Mouse (Mus musculus) natural killer cell, adult 2 months (primary cell): ENCODE measurements around the gene Efcab6.

Experiments
- DNase-seq, 2 experiments: peaks; one replicate each; pipeline ENCODE4 v3.0.0; 2022; ENCODE audit warnings: low spot score in 2 of 2

Efcab6 gene

GRCm38 (mm10) chr15:83978865-83979264, 86.3 kb downstream of the Efcab6 start:
- DNase-seq, result no peak

- DNase-seq, result no peak
Measured at GRCm38 (mm10) chr15:83977108-83977507, 88.1 kb downstream of the Efcab6 start.

- DNase-seq, result no peak
Measured at GRCm38 (mm10) chr15:83972206-83972605, 93.0 kb downstream of the Efcab6 start.

DNA sequence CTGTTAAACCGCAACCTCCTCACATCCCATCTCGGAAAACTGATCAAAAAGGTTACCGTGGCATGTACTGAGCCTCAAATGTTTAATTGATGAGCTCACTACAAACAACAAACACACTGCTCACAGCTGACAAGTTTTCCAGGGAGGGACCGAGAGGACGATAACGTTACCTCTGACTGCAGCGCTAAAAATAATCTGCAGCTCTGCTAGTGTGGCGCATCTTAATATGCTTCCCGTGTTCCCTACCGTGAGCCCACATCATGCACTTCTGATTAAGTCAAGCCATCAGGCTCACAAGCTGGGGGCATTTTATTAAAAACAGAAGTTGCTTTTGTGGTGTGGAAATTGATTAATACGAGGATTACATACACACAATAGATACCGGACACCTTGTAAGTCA, 97.4 kb downstream of the Efcab6 start:
- DNase-seq, result no peak

DNA sequence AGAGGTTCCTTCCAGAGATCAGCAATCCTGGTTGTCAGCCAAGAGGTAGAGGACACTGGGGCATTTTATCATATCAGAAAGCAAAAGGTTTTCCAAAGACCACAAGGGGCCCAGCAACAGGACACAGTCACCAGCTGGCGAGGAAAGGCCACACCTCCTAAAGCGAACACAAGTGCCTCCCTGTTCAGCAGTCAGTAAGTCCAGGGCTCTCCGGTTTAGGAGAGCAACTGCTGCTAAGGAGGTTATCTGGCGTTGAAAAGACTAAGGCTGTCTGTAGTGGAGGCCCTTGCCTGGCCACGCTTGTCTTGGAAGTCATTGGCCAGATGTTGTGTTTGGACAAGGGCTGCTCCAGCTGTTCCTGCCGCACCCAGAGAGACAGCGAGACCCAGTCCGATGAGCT, 100.1 kb downstream of the Efcab6 start:
- DNase-seq, result no peak

DNA sequence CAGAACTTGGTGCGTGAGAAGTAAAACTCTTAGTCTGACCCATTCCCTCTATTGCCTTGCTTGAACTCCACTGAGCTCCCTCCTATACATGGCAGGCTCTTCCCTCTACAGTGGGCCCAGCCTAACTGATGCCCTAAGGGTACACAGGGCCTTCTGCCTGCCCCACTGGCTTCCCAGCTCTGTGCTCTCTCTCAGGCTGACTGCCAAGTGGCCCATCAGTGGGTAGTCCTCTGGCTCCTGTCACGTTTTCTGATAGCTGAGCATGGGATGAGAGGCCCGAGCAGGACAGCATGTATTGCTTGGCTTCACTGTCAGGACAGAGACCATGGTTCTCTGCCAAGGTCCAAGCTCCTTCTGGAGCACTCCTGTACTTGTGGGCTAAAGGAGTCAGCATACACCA, 106.8 kb downstream of the Efcab6 start:
- no peak for DNase-seq

- no peak for DNase-seq
Measured at GRCm38 (mm10) chr15:83956996-83957395, 108.2 kb downstream of the Efcab6 start.

- DNase-seq, result no peak
Measured at GRCm38 (mm10) chr15:83955948-83956707, 109.1 kb downstream of the Efcab6 start.

GRCm38 (mm10) chr15:83949729-83950491, 115.3 kb downstream of the Efcab6 start:
- no peak for DNase-seq

GRCm38 (mm10) chr15:83939703-83940102, 125.5 kb downstream of the Efcab6 start:
- no peak for DNase-seq

- DNase-seq, result no peak
Measured at GRCm38 (mm10) chr15:83938466-83938865, 126.7 kb downstream of the Efcab6 start.

GRCm38 (mm10) chr15:83936506-83936905, 128.7 kb downstream of the Efcab6 start:
- no peak for DNase-seq

DNA sequence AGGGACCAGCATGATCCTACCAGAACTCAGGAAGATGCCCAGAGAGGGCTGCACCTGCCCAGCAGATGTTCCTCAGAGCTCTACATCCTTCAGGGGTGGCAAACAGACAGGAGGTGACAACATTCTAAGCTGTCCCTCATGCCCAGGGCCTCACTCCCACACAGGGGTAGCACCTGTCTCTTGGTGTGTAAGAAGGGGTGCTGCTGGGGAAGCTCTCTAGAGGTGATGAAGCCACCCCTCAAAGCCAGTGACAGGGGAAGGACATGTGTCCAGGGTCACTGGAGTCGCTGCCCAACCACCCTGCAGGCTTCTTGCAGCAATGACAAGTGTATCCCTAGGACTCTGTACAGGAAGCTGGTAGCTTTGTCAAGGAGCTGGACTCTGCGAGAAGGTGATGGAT, 130.4 kb downstream of the Efcab6 start:
- no peak for DNase-seq

- no peak for DNase-seq
Measured at GRCm38 (mm10) chr15:83925338-83925737, 139.8 kb downstream of the Efcab6 start.

DNA sequence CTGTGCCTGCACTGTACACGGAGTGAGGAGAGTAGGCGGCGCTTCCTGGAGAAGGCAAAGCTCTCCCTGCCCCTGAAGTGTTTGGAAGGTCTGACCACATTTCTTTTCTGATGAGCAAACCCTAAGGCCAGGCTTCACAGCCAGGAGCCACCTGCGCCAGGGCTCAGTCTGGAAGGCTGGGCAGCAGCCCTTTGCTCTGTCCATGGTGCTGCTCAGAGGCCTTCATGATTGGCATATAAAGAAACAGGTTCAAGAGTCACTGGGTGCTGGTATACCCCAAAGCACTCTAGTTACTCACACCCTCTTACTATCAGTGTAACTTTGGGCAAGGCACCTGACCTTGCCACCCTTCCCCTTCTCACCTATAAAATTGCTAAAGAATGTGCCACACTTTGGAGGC, 140.5 kb downstream of the Efcab6 start:
- DNase-seq, result no peak

GRCm38 (mm10) chr15:83915376-83915775, 149.8 kb downstream of the Efcab6 start:
- DNase-seq, result no peak

DNA sequence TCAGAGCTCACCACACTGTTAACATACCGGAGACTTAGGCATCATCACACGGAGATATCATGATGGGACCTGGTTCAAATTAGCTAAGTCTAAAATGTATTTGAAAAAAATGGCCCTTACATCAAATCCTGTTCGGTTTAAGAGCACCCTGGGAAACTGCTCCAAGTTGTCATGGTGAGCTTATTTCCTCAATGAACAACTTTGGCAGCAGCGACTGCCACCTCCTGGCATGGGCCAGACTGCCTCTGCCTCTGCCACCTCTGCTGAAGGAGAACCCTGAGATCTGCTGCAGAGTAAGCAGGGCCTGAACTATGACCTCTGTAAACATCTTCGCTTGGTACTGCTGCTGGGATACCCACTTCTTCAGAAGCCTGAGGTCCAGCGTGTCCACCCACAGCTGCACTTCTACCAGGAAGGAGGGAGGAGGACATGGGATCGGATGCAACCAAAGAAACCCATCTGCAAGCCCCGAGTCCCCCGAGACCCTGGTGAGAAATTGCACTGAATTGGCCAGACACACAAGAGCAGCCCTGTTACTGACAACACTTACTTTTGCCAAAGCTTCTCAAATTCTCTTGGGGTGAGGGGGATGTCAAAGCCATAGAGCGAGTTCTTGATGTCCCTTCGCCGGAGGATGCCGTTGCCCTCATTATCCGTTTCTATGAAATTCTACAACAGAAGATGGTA, 152.0 kb downstream of the Efcab6 start:
- DNase-seq, result no peak

- no peak for DNase-seq
Measured at GRCm38 (mm10) chr15:83906472-83906871, 158.7 kb downstream of the Efcab6 start.

DNA sequence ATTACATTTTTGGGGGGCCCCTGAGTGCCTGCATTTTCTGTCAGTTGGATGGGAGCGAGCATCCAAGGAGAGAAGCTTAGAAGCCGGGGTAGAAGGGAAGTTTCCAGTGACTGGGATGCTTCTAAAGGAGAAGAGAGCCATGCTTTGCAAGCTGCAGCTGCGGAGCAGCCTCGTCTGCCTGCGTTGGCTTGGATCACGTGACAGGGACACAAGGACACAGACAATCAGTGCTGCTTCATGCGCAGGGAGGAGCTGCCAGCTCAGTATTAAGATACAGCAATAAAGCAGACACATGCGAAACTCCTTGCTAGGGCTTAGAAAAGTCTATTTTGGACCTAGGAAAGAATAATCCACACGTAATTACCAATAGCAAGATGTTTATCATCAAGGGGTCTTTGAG, 167.9 kb downstream of the Efcab6 start:
- DNase-seq, result no peak

GRCm38 (mm10) chr15:83896011-83896410, 169.2 kb downstream of the Efcab6 start:
- DNase-seq, result no peak

DNA sequence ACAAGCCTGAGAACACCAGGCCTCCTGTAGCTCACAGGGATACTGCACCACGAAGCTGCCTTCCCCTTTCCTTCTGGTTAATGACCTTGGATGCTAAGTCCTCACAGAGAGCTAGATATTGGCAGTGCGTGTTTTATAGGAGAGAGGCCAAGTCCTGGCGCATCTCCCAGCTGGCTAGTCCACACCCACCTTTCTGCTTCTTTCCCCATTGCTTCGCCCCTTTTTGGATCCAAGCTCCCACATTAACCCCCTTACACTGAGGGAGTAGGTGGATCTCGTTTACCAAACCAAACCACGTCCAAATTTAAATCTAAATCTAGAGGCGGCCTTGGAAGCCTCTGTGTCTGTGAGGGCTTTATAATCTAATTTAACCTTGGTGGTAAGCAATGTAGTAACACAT, 170.9 kb downstream of the Efcab6 start:
- no peak for DNase-seq

DNA sequence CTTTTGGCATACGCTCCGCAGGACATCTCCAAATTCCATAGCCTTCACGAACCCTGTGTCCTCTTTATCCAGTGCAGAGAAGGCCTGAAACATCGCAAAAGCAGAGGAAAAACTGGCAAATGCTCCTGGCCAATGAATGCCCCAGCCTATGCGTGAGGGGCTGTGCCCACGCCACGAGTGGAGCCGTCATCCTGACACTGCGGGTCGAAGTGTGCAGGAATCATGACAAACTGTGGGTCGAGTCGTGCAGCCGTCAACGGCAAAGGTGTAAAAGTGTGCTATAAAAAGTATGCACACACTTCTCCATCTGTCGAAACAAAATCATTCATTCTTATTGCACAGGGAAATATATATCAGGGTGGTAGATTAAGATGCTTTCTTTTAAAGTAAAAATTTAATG, 172.3 kb downstream of the Efcab6 start:
- DNase-seq, result no peak

DNA sequence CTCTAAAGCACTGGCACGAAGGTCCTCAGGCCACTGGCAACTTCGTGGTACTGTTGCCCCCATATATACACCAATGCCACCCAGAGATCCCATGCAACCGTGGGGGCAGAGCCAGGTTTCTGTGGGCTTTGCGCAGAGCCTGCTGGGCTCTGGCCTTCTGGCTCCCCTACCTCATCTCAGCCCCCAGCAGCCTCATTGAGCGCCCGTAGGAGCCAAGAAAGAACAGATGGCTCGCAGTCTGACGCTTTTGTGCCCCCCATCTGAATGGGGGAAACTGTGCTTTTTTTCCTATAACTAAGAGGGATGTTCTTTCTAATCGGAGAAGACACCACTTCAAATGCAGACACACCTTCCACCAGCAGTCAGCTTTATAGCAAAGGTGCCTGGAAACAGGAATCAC, 180.9 kb downstream of the Efcab6 start:
- no peak for DNase-seq
